Mouse (Mus musculus) WW6 (cell line): ENCODE measurements around the gene Tsnax.

Experiments used
- DNase-seq: peaks from one replicate; pipeline ENCODE4 v3.0.0-alpha.2; 2013; ENCODE audit warnings: low read depth, low spot score

Gene Tsnax

DNA sequence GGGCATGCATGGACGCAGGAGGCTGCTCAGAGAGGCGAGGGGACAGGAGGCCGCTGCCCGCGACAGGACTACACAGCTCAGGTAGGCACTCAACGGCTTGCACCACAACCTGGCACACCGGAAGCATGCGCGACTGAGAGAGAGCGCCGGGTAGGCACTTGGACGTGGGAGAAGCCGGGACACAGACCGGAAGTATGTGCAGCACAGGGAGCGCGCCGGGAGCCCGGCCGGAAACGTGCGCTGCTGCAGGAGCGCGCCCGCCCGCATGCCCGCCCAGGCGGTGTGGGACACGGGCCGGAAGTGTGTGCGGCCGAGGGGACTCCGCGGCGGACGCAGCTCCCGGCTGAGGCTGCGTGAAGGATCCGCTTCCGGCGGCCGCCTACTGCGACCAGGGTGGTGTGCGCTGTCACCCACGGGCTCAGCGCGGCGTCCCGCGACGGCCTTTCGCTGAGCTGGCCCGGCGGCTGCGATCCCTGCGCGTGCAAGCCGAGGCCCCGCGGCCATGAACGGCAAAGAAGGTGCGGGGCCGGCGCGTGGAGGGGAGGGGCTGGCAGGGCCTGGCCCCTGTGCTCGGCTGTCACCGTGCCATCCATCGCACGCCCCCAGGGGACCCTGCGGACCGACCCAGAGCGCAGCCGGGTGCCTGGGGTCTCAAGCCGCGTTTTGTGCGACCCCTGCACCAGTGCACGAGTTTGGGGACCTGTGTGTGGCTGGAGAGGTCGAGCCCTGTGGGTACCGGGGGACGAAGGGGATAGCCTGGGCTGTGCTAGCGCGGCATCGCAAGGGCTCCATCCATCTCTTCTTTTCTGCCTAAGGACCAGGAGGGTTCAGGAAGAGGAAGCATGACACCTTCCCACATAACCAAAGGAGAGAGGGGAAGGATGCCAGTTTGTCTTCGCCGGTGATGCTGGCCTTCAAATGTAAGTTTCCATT, at the start of gene Tsnax:
TSS of gene Tsnax (plus strand) at position 303 of the 933 bp plus-strand sequence.
- peak; percentile 81 for DNase-seq

DNA sequence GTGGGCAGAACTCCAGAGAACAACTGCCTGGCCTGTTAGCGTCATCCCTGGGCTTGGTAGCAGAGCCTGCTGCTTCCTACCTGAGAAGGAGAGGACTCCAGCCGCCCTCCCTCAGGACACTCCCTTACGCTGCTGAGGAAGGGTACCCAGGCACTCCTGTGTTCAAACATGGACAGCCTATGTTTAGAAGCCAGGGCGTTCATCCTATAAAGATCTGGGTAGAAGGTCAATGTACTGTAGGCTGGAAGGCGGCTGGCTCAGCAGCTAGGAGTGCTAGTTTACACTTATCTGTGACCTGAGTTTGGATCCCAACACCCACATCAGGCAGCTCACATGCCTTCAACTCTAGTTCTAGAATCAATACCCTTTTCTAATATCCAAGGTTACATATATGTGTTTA, 49.6 kb upstream of the Tsnax start:
- no peak for DNase-seq

DNA sequence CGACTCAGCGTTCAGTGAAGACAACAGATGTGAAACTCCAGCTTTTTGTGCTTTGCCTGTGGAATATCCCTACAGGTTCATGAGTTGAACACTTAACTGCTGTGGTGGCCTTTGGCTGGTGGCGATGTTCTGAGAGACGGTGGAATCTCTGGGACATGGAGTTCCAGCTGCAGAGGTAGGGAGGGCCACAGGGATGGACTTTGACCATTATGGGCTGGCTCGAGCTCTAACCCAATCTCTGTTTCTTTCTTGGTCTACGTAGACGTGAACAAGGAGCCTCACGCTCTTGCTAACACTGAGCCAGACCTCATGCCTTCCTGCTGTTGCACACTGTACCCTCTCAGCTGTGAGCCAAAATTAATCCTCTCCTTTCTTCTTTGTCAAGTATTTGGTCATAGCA, 47.8 kb upstream of the Tsnax start:
- DNase-seq: no peak

DNA sequence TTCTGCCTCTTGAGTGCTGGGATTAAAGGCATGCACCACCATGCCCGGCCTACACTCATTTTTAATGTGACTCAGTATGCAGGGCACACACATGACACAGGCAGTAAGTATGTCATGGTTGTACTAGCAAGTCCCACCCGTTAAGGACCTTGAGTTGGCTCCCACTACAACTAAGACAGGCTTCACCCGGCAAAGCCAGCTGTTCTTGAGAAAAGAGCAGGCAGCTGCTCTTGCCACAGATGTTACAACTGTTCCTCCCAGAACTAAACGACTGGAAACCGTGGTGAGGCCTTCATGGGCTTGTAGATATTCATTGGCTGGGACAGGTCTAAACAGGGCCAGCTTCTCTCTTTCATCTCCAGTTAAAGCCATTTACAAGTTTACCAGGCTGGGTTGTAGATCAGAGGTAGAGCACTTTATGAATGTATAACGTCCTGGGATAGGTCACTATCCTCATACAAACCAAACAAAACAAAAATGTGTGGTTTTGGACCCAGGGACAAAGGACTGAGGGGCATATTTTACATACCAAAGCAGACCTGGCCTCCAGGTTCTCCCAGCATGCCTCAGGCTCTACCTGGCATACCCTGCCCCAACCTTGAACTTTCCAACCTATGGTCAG, 42.4 kb upstream of the Tsnax start:
- no peak for DNase-seq

DNA sequence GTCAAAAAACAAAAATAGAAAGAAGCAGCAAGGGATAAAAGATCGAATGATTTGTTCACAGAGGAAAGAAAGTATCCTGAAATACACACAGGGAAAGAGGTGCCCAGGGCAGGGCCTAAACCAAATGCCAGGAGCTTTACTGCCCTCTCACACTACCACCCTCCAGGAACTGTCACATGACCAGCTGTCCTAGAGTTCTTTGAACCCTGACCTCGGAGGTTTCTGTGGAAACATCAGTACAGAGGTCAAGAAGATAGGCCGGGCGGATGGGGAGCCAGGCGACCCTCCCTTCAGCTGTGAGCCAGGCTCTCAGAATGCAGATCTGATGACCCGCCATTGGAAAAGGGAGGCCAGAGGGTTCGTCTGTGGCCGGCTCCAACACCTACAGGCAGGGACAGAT, 39.6 kb upstream of the Tsnax start:
- no peak for DNase-seq

DNA sequence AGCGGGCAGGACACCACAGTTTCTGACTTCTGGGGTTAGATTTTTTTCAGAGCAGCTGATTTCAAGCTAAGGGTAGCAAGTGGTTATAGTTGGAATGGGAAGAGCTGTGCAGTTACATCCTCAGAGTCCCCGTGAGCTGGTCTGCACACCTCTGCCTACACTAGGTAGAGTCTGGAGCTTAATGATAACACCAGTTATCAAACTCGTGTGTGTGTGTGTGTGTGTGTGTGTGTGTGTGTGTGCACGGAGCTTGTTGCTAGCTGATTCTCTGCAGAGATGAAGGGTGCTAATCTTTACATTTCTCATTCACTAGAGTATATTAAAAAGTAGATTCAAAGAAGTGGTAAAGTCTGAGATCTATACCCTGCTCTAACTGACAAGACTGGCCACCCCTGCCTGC, 38.5 kb upstream of the Tsnax start:
- DNase-seq: no peak

DNA sequence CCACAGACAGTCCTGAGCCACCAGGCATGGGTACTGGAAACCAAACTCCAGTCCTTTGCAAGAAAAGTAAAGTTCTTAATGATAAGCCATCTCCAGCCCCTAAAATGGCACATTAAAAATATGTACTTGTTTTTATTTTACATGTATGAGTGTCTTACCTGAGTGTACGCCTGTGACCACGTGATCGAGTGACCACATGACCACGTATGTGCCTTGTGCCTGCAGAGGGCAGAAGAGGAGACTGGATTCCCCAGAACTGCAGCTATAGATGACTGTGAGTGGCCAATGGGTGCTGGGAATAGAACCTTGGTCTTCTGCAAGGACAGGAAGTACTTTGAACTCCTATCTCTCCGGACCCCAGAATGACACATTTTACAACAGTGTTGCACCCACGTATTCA, 36.6 kb upstream of the Tsnax start:
- DNase-seq: no peak

DNA sequence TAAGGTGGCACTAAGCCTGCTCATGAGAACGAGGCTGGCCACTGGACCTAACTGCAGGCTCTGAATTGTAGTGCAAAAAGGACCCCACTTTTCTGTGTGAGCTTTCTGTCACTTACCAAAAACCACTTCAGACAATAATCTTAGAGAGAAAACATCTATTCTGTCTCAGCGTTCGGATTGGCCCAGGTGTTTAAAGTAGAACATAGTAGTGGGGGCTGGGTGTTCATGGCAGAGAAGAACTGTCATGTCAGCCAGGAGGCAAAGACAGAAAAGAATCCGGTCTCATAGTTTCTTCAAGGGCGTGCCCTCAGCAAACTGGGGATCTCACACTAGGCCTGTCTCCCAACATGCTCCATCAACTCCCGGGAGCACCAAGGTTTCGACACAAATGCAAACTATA, 34.8 kb upstream of the Tsnax start:
- DNase-seq: no peak

DNA sequence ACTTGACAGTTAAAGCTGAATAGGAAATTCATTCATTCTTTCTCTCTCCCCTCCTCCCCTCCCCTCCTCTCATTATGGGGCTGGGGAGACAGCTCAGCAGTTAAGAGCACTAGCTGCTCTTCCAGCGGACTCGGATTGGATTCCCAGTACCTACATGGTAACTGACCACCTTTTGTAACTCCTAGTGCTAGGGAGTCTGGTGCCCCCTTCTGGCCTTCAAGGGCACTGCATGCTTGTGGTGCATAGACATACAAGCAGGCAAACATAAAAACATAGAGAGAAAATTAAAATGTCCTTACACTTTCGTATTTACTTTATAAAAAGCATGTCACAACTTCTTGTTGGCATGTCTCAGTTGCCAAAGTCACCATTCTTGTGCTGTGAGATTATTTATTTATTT, 32.8 kb upstream of the Tsnax start:
- DNase-seq: no peak

DNA sequence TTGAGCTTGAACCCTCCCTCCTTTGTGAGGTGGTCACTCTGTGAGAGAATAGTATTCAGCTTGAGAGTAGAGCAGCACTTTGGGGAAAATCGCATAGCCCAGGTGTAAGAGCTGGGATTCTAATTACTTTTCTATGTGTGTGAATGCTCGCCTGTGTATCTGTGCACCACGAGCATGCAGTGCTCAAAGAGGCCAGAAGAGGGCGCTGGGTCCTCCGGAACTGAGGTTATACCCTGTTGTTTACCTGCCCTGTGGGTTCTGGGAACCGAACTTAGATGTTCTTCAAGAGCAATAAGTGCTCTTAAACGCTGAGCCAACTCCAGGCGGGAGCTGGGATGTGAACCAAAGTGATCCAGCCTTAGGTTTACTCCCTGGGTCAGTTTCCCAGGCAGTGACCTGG, 32.0 kb upstream of the Tsnax start:
- no peak for DNase-seq

DNA sequence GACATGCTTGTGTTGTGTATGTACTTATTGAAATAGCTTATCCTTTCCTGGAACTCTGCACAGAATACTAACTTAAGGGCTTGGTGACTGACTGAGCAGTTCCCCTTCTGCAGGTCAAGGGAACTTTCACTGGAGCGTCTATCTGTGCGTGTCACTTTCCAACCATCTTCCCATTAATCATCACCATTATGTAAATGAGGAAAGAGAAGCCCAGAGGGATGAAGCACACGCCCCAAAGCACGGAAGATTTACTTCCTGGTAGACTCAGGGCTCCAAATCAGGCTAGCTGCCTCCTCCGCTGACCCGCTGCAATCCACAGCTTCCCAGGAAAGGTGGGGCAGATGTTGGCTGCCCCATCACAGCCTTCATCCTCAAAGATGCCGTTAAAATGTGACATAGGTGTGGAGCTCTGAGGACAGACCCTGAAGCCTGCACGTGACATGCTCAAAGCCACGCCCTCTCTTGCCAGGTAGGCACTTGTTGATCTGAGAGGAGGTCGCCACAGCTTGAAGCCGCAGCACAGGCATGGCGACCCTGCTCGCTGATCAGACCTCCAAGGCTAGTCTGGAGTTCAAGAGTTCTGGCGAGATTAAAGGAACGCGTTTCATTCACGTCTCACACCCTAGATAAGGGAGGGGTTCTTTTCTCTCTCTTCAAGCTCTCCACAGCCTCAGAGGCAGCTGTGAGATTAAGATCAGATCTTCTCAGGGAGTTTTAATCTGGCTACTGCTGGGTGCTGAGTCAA, 21.7 kb upstream of the Tsnax start:
- DNase-seq: no peak

DNA sequence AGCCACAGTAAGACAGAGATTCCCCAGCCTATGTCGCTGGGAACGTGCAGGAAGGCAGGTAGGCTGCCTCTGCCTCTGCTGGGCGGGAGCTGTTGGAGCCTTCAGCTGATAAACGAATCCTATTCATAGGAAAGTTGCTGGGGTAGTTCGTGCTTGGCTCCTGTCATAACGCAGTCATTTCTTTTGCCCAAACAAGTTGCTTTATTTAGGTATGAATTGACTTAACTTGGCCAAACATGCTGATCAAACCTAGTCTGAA, 21.2 kb upstream of the Tsnax start:
- DNase-seq: no peak

DNA sequence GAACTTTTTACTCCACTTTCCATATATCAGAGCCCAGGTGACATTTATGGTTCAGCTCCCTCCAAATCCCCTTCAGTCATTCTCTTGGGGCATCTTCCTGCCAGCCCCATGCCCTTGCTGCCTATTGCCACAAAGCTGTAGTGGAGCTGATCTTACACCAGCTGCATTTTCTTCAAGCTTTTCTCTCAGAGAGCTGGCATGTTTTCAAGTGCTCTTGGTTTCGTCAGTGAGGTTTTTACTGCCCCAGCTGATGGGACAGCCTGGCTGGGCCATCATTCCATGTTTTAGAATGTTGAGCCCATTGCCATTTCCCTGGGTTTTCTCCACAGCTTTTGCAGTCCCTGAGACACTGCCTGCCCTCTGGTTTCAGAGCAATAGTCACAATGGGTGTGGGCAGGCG, 17.0 kb upstream of the Tsnax start:
- no peak for DNase-seq

DNA sequence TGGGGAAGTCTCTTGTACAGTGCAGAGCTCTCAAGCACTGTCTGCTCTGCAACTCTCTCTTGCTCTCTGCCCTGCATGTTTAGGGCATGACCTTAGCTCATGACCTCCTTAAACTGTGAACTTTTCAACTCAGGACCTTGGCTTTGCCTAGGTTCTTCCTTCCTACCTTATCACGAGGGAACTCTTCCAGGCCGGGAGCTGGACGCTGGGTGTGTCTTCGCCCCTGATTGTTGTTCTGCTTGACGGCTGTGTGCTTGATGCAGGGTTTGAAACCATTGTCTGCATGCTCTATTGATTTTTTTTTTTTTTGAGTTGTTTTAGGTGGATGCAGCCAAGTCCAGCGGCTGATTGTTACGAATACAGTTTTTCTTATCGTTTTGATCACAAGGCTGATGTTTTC, 11.3 kb downstream of the Tsnax start:
- no peak for DNase-seq

DNA sequence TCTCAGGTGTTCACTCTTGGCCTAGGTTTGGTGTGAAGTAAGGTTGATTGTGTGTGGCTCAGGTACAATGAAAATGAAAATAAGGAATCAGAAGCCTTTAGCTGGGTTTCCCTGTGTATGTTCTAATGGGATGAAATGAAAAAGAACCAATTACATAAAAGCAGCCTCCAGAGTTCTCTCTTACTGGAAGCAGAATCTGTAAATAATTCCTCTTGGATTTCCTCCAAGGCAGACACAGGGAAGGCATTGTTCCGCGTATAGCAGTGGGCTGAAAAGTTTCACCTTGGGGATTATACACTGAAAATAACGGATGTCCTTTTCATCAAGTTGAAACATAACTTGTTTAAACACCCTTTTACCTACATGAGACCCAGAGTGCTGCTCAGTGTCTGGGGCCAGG, 14.4 kb downstream of the Tsnax start:
- DNase-seq: no peak

DNA sequence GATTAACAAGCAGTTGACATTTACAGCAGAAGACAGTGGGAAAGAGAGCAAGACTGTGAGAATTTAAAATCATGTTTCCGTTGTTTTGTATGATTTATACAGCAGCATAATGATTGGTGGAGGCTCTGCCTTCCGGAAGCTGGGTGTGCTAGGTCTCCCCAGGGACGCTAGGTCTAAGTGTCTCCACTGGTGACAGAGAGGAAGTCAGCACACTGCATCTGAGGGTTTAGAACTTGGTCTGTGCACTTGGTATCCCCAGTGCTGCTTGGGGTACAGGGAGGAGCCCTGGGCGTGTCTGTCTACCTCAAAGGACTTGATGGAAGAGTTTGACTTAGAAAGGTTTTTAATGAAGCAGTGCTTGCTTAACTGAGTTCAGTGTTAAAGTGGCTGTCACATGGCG, 16.0 kb downstream of the Tsnax start:
- DNase-seq: no peak

DNA sequence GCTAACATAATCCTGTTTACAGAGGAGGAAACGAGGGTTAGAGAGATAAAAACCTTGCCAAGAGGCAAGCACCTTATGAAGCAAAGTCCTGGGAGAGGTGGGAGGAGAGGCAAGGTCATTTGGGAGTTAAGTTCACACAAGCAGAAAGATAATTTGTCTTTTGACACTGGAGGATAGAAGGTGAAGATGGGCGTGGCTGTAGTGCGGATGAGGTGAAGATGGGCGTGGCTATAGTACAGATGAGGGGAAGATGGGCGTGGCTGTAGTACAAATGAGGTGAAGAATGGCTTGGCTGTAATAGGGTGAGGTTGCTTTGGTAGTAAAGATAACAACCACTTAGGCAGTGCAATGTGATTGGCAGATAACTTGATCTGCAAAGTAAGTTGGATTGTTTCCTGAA, 18.5 kb downstream of the Tsnax start:
- DNase-seq: no peak

DNA sequence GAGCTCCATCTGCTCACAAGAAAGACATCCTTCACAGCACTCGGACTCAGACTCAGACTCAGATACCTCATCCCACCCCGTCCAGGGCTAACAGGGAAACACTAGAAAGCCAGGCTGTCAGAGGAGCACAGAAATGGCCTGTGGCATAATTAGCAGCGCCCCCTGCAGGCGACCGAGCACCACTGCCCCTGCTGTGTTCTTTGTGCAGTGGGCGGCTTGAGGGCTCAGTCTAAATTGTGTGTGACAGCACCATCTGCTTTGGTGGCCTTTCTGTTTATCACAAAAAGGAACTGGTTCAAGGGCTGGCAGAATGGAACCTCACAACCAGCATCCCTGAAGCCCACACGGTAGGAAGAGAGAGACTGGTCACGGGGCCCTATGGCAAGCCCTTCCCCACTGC, 21.9 kb downstream of the Tsnax start:
- DNase-seq: no peak

DNA sequence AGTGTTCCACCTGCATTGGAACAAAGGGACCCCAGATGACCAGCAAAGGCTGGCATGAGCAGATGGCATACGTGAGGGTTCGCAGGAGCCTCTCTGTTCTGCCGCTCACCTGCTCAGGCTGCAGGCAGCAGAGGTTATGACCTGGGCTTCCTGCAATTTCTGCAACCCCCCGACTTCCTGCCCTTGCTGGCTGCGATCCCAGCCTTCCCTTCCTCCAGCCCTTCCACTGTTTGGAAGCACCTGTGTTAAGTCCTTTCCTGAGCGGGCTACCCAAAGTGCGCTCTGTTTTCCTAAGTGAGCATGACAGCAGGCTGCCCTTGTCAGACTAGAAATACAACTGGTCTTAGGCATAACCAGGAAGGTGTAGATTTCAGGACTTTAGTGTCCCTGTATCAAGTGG, 24.3 kb downstream of the Tsnax start:
- DNase-seq: no peak

DNA sequence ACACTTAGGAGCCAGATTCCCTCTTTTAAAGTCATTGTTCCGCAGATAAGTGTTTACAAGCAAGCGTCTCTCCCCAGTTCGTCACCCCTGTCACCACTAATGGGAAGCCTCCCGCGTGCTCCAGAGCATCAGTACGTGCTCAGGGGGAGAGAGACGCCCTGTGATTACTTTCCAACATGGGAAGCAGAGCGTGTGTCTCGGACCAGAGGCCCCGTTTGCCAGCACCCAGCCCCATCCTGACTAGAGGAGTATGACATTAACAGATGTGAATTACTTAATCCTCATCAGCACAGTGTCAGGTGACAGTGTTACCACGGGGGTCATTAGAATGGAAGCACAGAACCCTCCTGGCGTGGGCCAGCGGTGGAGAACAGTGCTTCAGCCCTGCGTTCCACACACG, 25.9 kb downstream of the Tsnax start:
- no peak for DNase-seq

DNA sequence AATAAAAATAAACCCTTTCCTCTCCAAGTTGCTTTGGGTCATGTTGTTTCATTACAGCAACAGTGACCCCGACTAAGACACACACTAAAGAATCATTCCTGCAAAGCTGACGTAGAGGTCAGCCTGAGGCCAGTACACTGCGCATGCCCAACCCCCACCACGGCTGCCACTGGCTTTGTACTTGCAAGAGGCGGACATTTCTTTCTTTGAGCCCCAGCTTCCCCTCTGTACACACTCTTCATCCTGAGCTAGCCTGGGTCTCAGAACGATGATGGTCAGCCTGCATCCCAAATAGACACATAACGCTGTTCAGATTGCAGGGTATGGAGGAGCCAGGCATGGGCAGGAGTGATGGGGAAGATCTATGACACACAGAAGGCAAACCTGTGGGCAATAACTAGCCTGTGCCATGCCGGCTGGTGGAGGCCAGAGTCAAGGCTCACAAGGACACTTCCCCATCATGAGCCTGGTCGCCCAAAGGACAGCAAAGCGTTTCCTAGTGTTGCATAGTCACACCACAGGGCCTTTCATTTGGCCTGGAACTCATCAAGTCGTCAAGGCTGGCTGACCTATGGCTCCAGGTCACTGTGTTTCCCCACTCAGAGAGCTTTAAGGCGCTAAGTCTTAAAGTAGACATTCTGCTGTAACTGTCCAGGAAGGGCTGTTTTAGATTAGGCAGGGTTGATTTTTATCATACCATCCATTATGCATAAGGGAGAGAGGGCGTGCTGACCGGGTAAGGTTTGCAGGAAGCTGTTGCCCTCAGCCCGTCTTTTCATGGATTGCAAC, 28.0 kb downstream of the Tsnax start:
- DNase-seq: no peak

DNA sequence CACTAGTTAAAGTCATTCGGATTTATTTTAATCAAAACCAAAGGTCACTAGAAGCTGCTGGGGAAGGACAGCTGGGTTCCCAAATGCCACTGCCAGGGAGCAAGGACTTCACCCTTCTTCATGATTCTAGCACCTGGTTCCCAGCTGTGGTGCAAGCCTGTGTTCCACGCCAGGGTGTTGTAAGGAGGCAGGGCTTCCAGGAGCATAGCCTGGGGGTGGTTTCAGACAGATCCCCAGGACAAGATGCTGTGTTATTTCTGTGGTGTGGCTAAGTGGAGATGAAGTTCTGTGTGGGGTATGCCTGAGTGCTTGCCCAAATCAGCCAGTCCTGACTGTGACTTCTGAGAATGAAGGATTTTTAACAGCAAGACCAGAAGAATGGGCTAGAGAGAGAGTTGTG, 28.7 kb downstream of the Tsnax start:
- no peak for DNase-seq
